Mouse (Mus musculus) frontal cortex, adult (tissue): ENCODE data around the gene Vmn1r42.
"Not testable (repeated sequence)": the region's sequence is repeated elsewhere in the genome, so short reads cannot be mapped to it uniquely, and the experiment has no call there.

ENCODE experiments used
- ATAC-seq: cut with Nextera tagmentation; 2 replicates; pipeline ENCODE4 v1.9.2; 2017; ENCODE audit warnings: mild to moderate bottlenecking, moderate library complexity, mixed read lengths; ENCODE audit not compliant: low TSS enrichment

Vmn1r42 gene

DNA sequence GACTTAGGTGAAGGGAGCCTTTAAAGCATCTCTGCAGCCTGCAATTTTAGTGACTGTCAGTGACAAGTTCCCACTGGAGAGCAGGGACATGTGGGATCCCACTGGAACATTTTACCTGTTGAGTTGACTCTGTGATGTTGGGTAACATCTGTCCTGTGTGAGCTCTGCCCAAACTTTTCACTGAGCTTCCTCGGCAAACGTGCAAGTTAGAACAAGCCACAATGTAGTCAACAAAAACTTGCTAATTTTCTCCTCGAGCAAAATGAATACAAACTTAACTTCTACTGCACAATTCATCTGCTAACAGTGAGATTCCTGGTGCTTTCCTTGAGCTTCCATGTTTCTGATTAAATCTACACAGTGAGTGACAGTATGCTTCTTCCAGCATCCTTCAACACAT, at the start of gene Vmn1r42, which contains the start of gene Vmn1r43:
TSS of gene Vmn1r42 (minus strand) at position 101 of the 400 bp plus-strand sequence.
TSS of gene Vmn1r43 (minus strand) at position 101 of the 400 bp plus-strand sequence.
- not testable (repeated sequence) for ATAC-seq

DNA sequence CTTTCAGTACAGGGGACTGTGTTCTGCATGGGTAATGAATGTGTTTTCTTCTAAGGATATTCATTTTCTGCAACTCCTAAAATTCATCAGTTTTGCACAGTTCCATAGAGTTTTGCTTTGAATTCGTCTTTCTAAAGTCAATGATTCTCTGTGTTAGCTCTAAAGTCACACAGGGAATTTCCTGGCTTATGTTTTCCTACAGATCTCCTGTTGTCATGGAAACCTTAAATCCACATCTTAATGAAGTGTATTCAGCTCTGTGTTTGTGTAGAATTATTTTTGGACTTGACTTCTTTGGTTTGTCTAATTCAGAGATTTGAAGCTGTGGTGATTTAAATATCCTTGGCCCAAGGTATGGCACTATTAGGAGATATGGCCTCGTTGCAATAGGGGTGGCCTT, 7.6 kb upstream of the Vmn1r42 start:
- ATAC-seq: peak; percentile 90

DNA sequence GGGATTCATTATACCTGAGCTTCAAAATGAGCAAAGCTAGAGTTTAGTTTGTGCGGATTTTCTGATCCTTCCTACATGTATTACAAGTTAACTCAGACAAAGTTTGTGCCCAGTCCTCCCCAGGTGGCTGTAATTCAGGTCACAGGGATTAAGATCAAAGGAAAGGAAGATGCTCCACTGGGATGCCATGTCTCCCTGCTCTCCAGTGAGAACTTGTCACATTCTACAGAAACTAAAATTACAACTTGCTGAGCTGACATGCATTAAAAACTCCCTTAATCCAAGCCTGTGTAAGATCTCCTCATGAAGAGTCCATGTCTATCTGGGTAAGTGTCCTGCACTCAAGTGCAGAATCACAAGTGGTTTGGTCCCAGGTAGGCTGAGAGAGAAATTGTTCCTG, 7.1 kb upstream of the Vmn1r42 start, which contains the start of gene Vmn1r44:
TSS of gene Vmn1r44 (plus strand) at position 301 of the 400 bp plus-strand sequence.
- ATAC-seq: no peak

DNA sequence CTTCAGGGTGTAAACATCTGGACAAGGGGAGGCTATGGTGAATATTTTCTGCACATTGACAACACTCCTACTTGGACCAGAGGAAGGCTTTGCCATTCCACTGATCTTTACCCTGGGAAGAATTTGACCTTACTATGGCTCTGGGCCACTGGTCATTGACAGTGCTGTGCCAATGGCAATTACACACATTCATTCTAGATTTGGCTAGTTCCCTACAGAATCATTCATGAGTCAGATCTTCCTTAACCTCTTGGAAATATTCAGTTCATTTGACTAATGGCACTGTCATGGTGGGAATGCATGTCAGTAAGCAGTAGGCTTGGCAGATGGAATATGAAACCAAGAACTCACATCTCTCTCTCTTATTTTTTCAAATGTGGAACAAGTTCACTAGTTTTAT, 4.7 kb upstream of the Vmn1r42 start:
- ATAC-seq: no peak

DNA sequence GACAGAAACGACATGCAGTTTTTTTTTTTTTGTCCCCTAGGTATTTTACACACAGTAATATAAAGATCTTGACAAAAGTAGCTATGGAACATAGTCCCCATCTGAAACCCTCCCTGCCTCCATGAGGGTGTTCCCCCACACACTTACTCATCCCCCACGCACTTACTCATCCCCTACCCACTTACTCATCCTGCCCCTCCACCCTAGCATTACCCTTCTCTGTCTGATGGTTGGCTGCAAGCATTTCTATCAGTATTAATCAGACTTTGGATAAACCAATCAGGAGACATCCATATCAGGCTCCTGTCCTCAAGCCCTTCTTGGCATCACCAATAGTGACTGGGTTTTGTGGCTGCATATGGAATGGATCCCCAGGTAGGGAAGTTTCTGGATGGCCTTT, 750 bp upstream of the Vmn1r42 start:
- ATAC-seq: no peak

DNA sequence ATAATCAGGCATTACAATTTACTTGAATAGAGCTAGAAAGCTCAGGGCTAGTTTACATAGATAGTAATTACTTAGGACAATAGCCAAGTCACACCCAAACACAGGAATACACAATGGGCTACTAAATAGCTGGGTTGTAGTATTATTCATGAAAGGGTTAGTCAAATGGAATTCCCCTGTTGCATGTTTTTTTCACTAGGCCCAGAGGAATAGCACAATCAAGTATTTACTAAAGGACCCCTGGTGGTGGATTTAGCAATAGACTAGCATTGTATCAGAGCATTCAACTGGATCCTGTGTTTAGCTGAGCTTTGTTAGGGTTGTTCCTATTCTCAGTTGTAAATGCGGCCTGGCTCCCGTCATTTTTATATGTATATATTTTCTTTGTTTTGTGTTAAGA, 8.2 kb downstream of the Vmn1r42 start:
- ATAC-seq: no peak

- ATAC-seq: no peak
These were observed 8.9 kb downstream of the Vmn1r42 start for GRCm38 (mm10) chr6:89867276-89867675.

GRCm38 (mm10) chr6:89863792-89864191, 12.4 kb downstream of the Vmn1r42 start:
- ATAC-seq: no peak

DNA sequence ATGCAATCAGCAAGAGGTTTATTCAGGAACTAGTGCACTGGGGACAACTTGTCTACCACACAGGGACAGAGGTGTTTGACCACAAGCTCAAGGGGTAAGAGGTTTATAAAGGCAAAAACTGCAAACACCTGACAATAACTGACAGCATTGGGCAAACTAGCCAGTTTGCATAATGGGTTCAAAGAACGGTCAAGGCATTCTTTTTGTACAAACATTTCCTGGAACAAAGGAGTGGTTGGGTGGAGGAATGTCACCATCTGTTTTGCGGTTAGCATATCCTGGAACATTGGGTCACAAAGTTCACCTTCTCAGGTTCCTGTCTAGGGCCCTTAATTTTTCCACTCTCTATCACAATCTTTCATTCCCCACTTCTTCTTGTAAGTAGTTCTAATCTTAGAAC, 16.4 kb downstream of the Vmn1r42 start:
- no peak for ATAC-seq

DNA sequence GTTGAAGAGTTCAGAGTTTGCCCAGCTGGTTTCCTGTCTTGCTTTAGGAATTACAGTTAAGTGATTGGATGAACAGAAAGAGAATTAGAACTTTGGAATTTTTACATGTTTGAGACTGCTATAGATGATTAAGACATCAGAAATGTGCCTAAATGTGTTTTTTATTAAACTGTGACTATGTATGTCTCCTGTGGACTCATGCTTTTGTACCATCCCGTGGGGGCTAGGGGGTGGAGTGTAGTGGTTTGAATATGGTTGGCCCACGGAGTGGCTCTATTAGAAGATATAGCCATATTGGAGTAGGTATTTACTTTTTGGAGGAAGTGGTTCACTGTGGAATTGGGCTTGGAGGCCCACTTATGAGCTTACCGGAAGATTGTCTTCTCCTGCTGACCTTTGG, 18.7 kb downstream of the Vmn1r42 start:
- no peak for ATAC-seq
